Mouse (Mus musculus): ENCODE data around the gene Ppp1r9a. TPM values are rescaled to one million over a fixed set of nuclear protein-coding genes. Genes with fewer than 3 reads are reported as not detected.

Ppp1r9a gene
- polyA plus RNA-seq, 1 experiment from 2014 or later: 11.7 TPM

DNA sequence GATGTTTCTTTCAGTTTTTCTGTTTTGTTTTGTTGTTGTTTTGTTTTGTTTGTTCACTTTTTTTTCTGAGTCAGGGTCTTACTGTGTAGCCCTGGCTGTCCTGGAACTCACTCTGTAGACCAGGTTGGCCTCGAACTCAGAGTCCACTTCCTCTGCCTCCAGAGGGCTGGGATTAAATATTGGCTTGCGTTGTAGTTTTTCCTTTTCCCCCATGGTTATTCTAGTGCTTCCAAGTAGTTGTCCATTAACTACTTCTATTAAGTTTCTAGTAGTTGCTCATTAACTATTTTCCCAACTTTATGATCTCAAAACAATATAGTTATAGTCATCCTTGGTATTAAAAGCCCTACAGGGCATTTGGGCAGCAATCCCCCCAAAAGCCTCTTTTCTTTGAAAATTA, 41.1 kb downstream of the Ppp1r9a start:
- Histone ChIP-seq H3K9me3 (replicated peaks; ENCODE audit: control insufficient read depth, low read length) (no peaks in the 10 kb centered on the region), H3K4me1 (ENCODE audit: control insufficient read depth, insufficient read depth, low read length) (peaks cover 10% of the 10 kb centered on the region), H3K27ac (ENCODE audit: low read length) (no peak overlapping the region), H3K36me3 (ENCODE audit: control insufficient read depth, insufficient read depth) (no peaks in the 10 kb centered on the region), H3K4me2 (ENCODE audit: low read depth, low read length) (no peak overlapping the region), H3K27me3 (ENCODE audit: control insufficient read depth, insufficient read depth, low read length) (no peaks in the 10 kb centered on the region), H3K4me3 (ENCODE audit: low read length) (no peak overlapping the region), H3K9ac (ENCODE audit: low read length) (no peak overlapping the region)
- ATAC-seq (replicated peaks; ENCODE audit: extremely low read depth, insufficient read depth, low FRiP score): no peak
- WGBS: 82% methylated on average over 2 of the region's 2 CpGs

DNA sequence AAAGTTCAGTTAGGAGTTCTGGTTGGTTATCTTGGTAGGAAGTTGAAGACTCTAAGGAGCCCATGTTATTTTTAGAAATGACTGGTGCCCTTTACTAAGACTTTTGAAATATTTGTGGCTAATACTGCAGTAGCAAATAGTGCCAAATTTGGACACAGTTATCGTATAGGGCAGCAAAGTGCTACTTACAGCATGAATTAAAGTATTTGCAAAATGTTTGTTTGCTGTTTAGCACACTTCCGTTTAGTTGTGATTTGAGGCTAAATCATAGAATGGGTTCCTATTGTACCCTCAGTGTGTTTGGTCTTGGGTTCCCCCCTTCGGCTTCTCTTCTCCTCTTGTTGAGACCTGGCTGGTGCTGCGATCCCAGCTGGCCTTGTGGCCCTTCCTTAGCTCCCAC, 45.3 kb downstream of the Ppp1r9a start:
- Histone ChIP-seq H3K9me3 (replicated peaks; ENCODE audit: control insufficient read depth, low read length) (no peaks in the 10 kb centered on the region), H3K4me3 (ENCODE audit: low read length) (no peak overlapping the region), H3K9ac (ENCODE audit: low read length) (no peak overlapping the region), H3K27ac (ENCODE audit: low read length) (no peak overlapping the region), H3K36me3 (ENCODE audit: control insufficient read depth, insufficient read depth) (no peaks in the 10 kb centered on the region), H3K27me3 (ENCODE audit: control insufficient read depth, insufficient read depth, low read length) (no peaks in the 10 kb centered on the region), H3K4me2 (ENCODE audit: low read depth, low read length) (no peak overlapping the region), H3K4me1 (ENCODE audit: control insufficient read depth, insufficient read depth, low read length) (peaks cover 22% of the 10 kb centered on the region)
- no peak for ATAC-seq (replicated peaks; ENCODE audit: extremely low read depth, insufficient read depth, low FRiP score)
- WGBS: 64% methylated on average over 4 of the region's 4 CpGs

DNA sequence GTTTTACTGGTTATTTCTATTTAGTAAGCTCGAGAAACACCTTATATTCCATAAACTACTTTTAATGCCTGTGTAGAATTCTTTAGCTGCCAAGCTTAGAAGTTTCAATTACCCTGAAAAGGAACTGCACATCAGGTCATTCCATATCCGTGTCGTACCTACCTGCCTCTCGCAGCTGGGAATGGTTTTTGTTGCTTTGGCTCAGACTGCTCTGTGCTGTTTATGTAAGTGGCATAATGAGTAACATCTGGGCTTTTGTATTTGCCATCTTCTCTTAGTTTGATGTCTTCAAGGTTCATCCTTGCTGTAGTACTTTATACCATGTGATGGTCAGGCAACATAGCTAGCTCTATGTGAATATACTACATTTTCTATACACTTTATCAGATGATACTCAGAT, 47.0 kb downstream of the Ppp1r9a start:
- Histone ChIP-seq H3K27me3 (ENCODE audit: control insufficient read depth, insufficient read depth, low read length) (no peaks in the 10 kb centered on the region), H3K4me2 (ENCODE audit: low read depth, low read length) (no peak overlapping the region), H3K9ac (ENCODE audit: low read length) (no peak overlapping the region), H3K9me3 (replicated peaks; ENCODE audit: control insufficient read depth, low read length) (no peaks in the 10 kb centered on the region), H3K4me1 (ENCODE audit: control insufficient read depth, insufficient read depth, low read length) (peaks cover 22% of the 10 kb centered on the region), H3K4me3 (ENCODE audit: low read length) (no peak overlapping the region), H3K27ac (ENCODE audit: low read length) (no peak overlapping the region), H3K36me3 (ENCODE audit: control insufficient read depth, insufficient read depth) (no peaks in the 10 kb centered on the region)
- ATAC-seq (replicated peaks; ENCODE audit: extremely low read depth, insufficient read depth, low FRiP score): no peak
- WGBS: 92% methylated on average over 4 of the region's 4 CpGs

DNA sequence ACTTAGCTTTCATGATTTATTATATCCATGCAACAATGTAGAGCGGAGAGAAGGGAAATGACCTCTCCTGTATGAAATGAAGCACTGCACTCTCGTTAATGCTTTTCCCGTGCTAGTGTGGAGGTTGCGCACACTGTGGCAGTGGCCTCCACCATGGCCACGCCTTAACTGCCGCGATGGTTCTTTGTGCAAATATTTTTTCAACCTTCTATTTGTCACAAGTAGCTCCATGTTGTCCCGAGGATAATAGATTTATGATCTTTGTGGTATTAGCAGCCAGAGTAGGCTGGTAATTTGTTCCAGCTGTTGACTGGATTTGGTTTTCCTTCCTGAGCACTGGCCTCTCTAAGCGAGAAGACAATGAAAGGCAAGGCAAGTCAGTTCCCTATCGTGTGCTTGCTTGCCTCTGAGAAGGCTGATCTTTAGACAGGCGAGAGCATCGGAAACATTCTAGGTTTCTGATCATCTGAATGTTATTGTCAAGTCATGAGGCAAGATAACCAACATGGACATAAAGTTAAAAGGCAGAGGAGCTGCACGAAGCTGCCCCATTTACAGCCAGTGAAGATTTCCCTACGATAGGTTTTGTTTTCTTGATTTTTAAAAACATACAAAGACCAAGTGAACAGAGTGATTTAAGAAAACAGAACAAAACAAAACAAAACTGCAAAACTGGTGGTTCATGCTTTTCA, 50.5 kb downstream of the Ppp1r9a start:
- H3K4me2 ChIP-seq (ENCODE audit: low read depth, low read length): no peak overlapping the region

DNA sequence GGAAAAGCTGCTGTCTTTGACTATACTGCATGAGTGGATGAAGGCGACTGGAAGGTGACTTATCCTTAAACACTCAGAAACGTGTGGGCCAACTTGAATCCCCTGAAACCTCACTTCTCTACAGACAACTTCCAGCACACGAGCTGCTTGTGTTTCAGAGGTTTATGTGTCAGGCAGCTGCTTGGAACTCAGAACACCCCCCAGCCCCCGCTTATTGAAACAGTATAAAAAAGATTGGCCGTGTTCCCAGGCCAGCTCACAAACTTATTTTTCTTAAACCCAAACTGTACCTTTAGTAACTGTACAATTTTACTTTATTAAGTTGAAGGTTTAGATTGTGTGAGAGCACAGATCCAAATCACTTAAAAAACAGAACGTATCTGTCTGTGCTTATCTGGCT, 53.9 kb downstream of the Ppp1r9a start:
- ATAC-seq (replicated peaks; ENCODE audit: extremely low read depth, insufficient read depth, low FRiP score): no peak
- WGBS: 42% methylated on average over 6 of the region's 6 CpGs
- no peak overlapping the region for H3K9ac ChIP-seq (ENCODE audit: low read length)

More for the DNA sequence above, 50.5 kb downstream of the Ppp1r9a start:
- H3K27me3 ChIP-seq (ENCODE audit: control insufficient read depth, insufficient read depth, low read length): no peaks in the 10 kb centered on the region
- H3K4me3 ChIP-seq (ENCODE audit: low read length): no peak overlapping the region
- no peak for ATAC-seq (replicated peaks; ENCODE audit: extremely low read depth, insufficient read depth, low FRiP score)
- 72% methylated on average over 14 of the region's 14 CpGs for WGBS
- no peak overlapping the region for H3K9ac ChIP-seq (ENCODE audit: low read length)
- no peaks in the 10 kb centered on the region for H3K36me3 ChIP-seq (ENCODE audit: control insufficient read depth, insufficient read depth)
- H3K9me3 ChIP-seq (replicated peaks; ENCODE audit: control insufficient read depth, low read length): no peaks in the 10 kb centered on the region
- no peak overlapping the region for H3K27ac ChIP-seq (ENCODE audit: low read length)
- peaks cover 25% of the 10 kb centered on the region for H3K4me1 ChIP-seq (ENCODE audit: control insufficient read depth, insufficient read depth, low read length)

DNA sequence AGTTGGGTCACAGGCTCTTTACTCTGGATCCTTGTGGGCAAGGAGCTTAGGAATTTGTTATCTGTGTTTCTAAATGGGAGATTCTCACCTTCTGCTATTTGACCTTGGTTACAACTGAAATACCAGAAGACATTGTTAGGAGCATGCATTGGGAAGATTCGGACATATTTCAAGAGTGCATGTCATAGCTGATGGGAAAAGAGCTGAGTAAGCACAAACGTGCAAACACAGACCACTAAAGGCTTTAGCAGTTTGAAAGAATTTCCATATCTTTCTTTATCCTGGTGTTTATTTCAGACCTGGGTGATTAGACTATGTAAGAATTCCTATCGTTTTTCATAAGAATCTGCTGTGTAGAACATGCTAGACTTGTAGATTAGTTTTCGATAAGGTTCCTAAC, 59.5 kb downstream of the Ppp1r9a start:
- no peak for ATAC-seq (replicated peaks; ENCODE audit: extremely low read depth, insufficient read depth, low FRiP score)
- H3K9ac ChIP-seq (ENCODE audit: low read length): no peak overlapping the region
- H3K9me3 ChIP-seq (replicated peaks; ENCODE audit: control insufficient read depth, low read length): no peaks in the 10 kb centered on the region
- H3K4me3 ChIP-seq (ENCODE audit: low read length): no peak overlapping the region
- H3K4me2 ChIP-seq (ENCODE audit: low read depth, low read length): no peak overlapping the region
- 34% methylated on average over 4 of the region's 4 CpGs for WGBS
- no peaks in the 10 kb centered on the region for H3K36me3 ChIP-seq (ENCODE audit: control insufficient read depth, insufficient read depth)
- peaks cover 8% of the 10 kb centered on the region for H3K4me1 ChIP-seq (ENCODE audit: control insufficient read depth, insufficient read depth, low read length)
- H3K27ac ChIP-seq (ENCODE audit: low read length): no peak overlapping the region
- no peaks in the 10 kb centered on the region for H3K27me3 ChIP-seq (ENCODE audit: control insufficient read depth, insufficient read depth, low read length)

More for the DNA sequence above, 53.9 kb downstream of the Ppp1r9a start:
- Histone ChIP-seq H3K9me3 (replicated peaks; ENCODE audit: control insufficient read depth, low read length) (no peaks in the 10 kb centered on the region), H3K4me1 (ENCODE audit: control insufficient read depth, insufficient read depth, low read length) (peaks cover 11% of the 10 kb centered on the region), H3K4me2 (ENCODE audit: low read depth, low read length) (no peak overlapping the region), H3K36me3 (ENCODE audit: control insufficient read depth, insufficient read depth) (no peaks in the 10 kb centered on the region), H3K27ac (ENCODE audit: low read length) (no peak overlapping the region), H3K4me3 (ENCODE audit: low read length) (no peak overlapping the region), H3K27me3 (ENCODE audit: control insufficient read depth, insufficient read depth, low read length) (no peaks in the 10 kb centered on the region)

DNA sequence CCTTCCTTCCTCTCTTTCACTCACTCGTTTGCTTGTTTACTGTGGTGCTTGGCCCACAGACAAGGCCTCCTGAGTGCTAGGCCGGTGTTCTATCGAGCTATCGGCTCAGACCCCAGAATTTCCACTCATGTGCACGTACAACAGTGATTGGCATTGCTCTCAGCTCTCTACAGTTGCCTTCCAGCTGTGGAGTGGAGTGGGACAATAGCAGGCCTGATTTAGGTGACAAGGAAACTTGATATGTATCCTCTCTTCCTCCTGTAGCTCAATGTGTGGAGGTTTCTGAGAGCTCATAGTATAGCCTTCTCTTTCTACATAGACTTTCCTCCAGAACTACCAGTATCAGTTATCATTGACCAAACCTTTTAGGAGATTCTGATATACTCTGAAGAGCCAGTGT, 60.3 kb downstream of the Ppp1r9a start:
- H3K9ac ChIP-seq (ENCODE audit: low read length): no peak overlapping the region
- no peak for ATAC-seq (replicated peaks; ENCODE audit: extremely low read depth, insufficient read depth, low FRiP score)
- H3K4me2 ChIP-seq (ENCODE audit: low read depth, low read length): no peak overlapping the region
- H3K27ac ChIP-seq (ENCODE audit: low read length): no peak overlapping the region
- H3K9me3 ChIP-seq (replicated peaks; ENCODE audit: control insufficient read depth, low read length): no peaks in the 10 kb centered on the region
- H3K4me1 ChIP-seq (ENCODE audit: control insufficient read depth, insufficient read depth, low read length): peaks cover 7% of the 10 kb centered on the region
- 61% methylated on average over 5 of the region's 5 CpGs for WGBS
- no peaks in the 10 kb centered on the region for H3K27me3 ChIP-seq (ENCODE audit: control insufficient read depth, insufficient read depth, low read length)
- H3K36me3 ChIP-seq (ENCODE audit: control insufficient read depth, insufficient read depth): no peaks in the 10 kb centered on the region
- H3K4me3 ChIP-seq (ENCODE audit: low read length): no peak overlapping the region

DNA sequence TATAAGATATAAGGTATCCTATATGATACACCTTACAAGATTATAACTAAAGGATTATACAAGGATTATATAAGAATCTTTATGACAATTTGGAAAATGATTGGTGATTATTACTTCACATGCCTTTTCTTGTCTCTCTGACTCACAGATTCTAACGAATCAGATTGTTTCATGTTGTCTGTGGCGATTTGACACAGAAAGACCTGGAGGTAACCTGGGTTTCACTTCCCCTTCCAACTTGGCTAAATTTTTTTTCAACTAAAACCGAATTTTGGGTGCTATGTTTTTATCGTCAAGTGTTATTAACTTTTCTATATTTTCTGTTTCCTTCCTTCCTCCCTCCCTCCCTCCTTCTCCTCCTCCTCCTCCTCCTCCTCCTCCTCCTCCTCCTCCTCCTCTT, 64.5 kb downstream of the Ppp1r9a start:
- WGBS: 81% methylated on average over 4 of the region's 4 CpGs
- no peak overlapping the region for H3K9ac ChIP-seq (ENCODE audit: low read length)
- no peak for ATAC-seq (replicated peaks; ENCODE audit: extremely low read depth, insufficient read depth, low FRiP score)
- H3K4me3 ChIP-seq (ENCODE audit: low read length): no peak overlapping the region
- peaks cover 5% of the 10 kb centered on the region for H3K4me1 ChIP-seq (ENCODE audit: control insufficient read depth, insufficient read depth, low read length)
- no peak overlapping the region for H3K27ac ChIP-seq (ENCODE audit: low read length)
- H3K36me3 ChIP-seq (ENCODE audit: control insufficient read depth, insufficient read depth): no peaks in the 10 kb centered on the region
- no peaks in the 10 kb centered on the region for H3K9me3 ChIP-seq (replicated peaks; ENCODE audit: control insufficient read depth, low read length)
- H3K27me3 ChIP-seq (ENCODE audit: control insufficient read depth, insufficient read depth, low read length): no peaks in the 10 kb centered on the region
- no peak overlapping the region for H3K4me2 ChIP-seq (ENCODE audit: low read depth, low read length)

DNA sequence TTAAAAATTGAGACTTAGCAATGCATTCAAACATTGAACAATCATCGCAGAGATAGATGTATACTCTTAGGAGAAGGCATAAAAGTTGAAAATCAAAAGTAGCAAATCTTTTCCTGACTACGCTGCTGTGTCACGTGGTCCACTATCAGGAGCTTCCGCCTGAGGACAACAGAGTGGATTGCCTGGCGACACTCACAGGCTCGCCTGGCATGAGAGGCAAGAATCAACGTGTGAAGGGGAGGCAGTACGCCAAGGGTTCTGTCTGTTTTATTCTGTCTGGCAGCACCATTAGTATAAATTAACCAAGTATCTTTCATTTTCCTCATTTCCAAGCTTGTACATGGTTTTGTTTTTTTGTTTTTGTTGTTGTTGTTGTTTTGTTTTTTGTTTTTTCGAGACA, 68.5 kb downstream of the Ppp1r9a start:
- H3K27me3 ChIP-seq (ENCODE audit: control insufficient read depth, insufficient read depth, low read length): no peaks in the 10 kb centered on the region
- H3K4me3 ChIP-seq (ENCODE audit: low read length): no peak overlapping the region
- ATAC-seq (replicated peaks; ENCODE audit: extremely low read depth, insufficient read depth, low FRiP score): no peak
- H3K9me3 ChIP-seq (replicated peaks; ENCODE audit: control insufficient read depth, low read length): no peaks in the 10 kb centered on the region
- WGBS: 53% methylated on average over 9 of the region's 9 CpGs
- H3K4me1 ChIP-seq (ENCODE audit: control insufficient read depth, insufficient read depth, low read length): peaks cover 4% of the 10 kb centered on the region; the same call in 1 of the 2 replicates
- H3K36me3 ChIP-seq (ENCODE audit: control insufficient read depth, insufficient read depth): no peaks in the 10 kb centered on the region
- H3K9ac ChIP-seq (ENCODE audit: low read length): no peak overlapping the region
- peak overlapping the region; percentile 18 for H3K4me2 ChIP-seq (ENCODE audit: low read depth, low read length)
- H3K27ac ChIP-seq (ENCODE audit: low read length): no peak overlapping the region

All from heart, embryonic 16.5 days (tissue).